Mouse (Mus musculus) heart, adult 2 months (tissue): ENCODE measurements around the gene Atxn2. TPM values are rescaled to one million over a fixed set of nuclear protein-coding genes. Genes with fewer than 3 reads are reported as not detected.

Experiments
- DNase-seq, 2 experiments: peaks; one replicate each; pipeline ENCODE4 v3.0.0; 2021
- H3K27ac ChIP-seq: fragments of 200-600 bp; 2 replicates; pipeline ENCODE4 v1.8.1; 2022
- H3K27me3 ChIP-seq: fragments of 200-500 bp; 2 replicates; pipeline ENCODE4 v1.6.1; 2012; ENCODE audit warnings: mild to moderate bottlenecking, low read length, inconsistent platforms, mixed read lengths; ENCODE audit not compliant: control insufficient read depth, insufficient read depth
- H3K36me3 ChIP-seq: fragments of 200-500 bp; 2 replicates; pipeline ENCODE4 v1.6.1; 2012; ENCODE audit warnings: low read length, inconsistent platforms; ENCODE audit not compliant: control insufficient read depth, insufficient read depth
- H3K4me1 ChIP-seq: fragments of 200-500 bp; 2 replicates; pipeline ENCODE4 v1.6.1; 2011; ENCODE audit warnings: low read length; ENCODE audit not compliant: control insufficient read depth, insufficient read depth
- H3K4me3 ChIP-seq: fragments of 200-600 bp; 2 replicates; pipeline ENCODE4 v1.8.1; 2022
- H3K79me2 ChIP-seq: fragments of 200-500 bp; replicated peaks from 2 replicates; pipeline ENCODE4 v1.6.1; 2012; ENCODE audit warnings: mild to moderate bottlenecking, inconsistent platforms, low read length, moderate library complexity, mixed read lengths; ENCODE audit not compliant: control insufficient read depth, insufficient read depth
- H3K9ac ChIP-seq: fragments of 200-500 bp; 2 replicates; pipeline ENCODE4 v1.6.1; 2012; ENCODE audit warnings: low read depth, mild to moderate bottlenecking, control low read depth, inconsistent platforms, low read length, mixed read lengths
- CTCF ChIP-seq: fragments of 200-600 bp; IDR thresholded peaks from 2 replicates; pipeline ENCODE4 v1.8.1; 2022; ENCODE audit warnings: antibody characterized with exemption, mild to moderate bottlenecking, moderate library complexity
- EP300 ChIP-seq: fragments of 200-500 bp; IDR thresholded peaks from 2 replicates; pipeline ENCODE4 v1.6.1; 2011; ENCODE audit warnings: low read depth, low read length, control low read depth; ENCODE audit not compliant: insufficient read depth
- POLR2A ChIP-seq: fragments of 200-500 bp; IDR thresholded peaks from 2 replicates; pipeline ENCODE4 v1.6.1; 2011; ENCODE audit warnings: mild to moderate bottlenecking, low read depth, low read length, control low read depth; ENCODE audit not compliant: insufficient read depth
- WGBS: fragments of 180-500 bp; shearing (Covaris S2); methylation state at CpG from one replicate; pipeline ENCODE4 v1.1.7; 2018; 5-methylcytosine and 5-hydroxymethylcytosine counted together
- intact Hi-C: fragments of 180-260 bp; cut with DNase I; formaldehyde crosslinking; loops from one replicate; pipeline ENCODE4 v1.15.1; 2025
- polyA plus RNA-seq: library from polyadenylated mRNA; depleted of rRNA; stranded (reverse); fragments of >200 nt; gene quantifications from 2 replicates; pipeline ENCODE4 v1.2.3, GENCODE M21; 2012
- total RNA-seq, 2 experiments: library from RNA; stranded (reverse); gene quantifications; 2 replicates each; pipeline ENCODE4 v1.2.3; 2021

Gene Atxn2
- total and polyA plus RNA-seq, 3 experiments = 133 to 161 (median 155) TPM

GRCm38 (mm10) chr5:121761459-121761858 lies 50.3 kb downstream of the Atxn2 start:
- H3K79me2 ChIP-seq = no peaks in the 10 kb centered on the region
- H3K9ac ChIP-seq = no peak overlapping the region
- no peak for TF ChIP-seq POLR2A
- no peak for TF ChIP-seq CTCF
- TF ChIP-seq EP300 = no peak
- no peaks in the 10 kb centered on the region for H3K27me3 ChIP-seq
- no peak for DNase-seq
- H3K36me3 ChIP-seq = peaks cover 2% of the 10 kb centered on the region; the same call in 1 of the 2 replicates
- intact Hi-C loops = no loop called here
- H3K4me3 ChIP-seq = no peak overlapping the region
- WGBS = 85% methylated on average over 7 of the region's 7 CpGs
- no peak overlapping the region for H3K27ac ChIP-seq
- peaks cover 1% of the 10 kb centered on the region; the same call in 1 of the 2 replicates for H3K4me1 ChIP-seq

DNA sequence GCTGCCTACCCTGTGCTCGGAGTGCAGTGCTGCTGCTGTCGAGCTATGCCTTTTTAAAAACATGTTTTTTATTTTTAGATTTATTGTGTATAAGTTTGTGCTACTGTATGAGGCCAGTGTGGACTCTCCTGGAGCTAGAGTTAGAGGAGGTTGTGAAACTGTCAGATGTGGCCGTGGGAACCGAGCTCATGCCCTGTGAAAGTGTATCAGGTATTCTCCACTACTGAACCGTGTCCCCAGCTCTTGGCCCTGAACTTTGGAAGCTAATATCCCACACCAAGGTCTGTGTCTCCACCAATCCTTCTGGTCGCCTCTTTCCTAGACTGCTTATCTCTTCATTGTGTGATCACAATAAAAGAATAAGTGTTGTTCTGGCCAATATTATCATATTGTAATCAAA lies 51.8 kb downstream of the Atxn2 start:
- H3K27ac ChIP-seq = no peak overlapping the region
- H3K9ac ChIP-seq = no peak overlapping the region
- intact Hi-C loops = no loop called here
- TF ChIP-seq POLR2A (no peak), EP300 (no peak)
- WGBS = 82% methylated on average over 6 of the region's 6 CpGs
- no peak overlapping the region for H3K4me3 ChIP-seq
- no peaks in the 10 kb centered on the region for H3K27me3 ChIP-seq
- peaks cover 1% of the 10 kb centered on the region; the same call in 1 of the 2 replicates for H3K4me1 ChIP-seq
- H3K36me3 ChIP-seq = peaks cover 2% of the 10 kb centered on the region; the same call in 1 of the 2 replicates
- H3K79me2 ChIP-seq = peaks cover 4% of the 10 kb centered on the region; the same call in 1 of the 2 replicates
- no peak for DNase-seq

- 80% methylated on average over 2 of the region's 2 CpGs for WGBS
- Histone ChIP-seq H3K27me3 (no peaks in the 10 kb centered on the region), H3K4me1 (peaks cover 4% of the 10 kb centered on the region), H3K9ac (no peak overlapping the region), H3K27ac (no peak overlapping the region), H3K4me3 (no peak overlapping the region), H3K36me3 (peaks cover 4% of the 10 kb centered on the region; the same call in 1 of the 2 replicates), H3K79me2 (peaks cover 4% of the 10 kb centered on the region; the same call in 1 of the 2 replicates)
- no peak for DNase-seq
- TF ChIP-seq CTCF (no peak), POLR2A (no peak), EP300 (no peak)
- intact Hi-C loops = no loop called here
These were observed 53.9 kb downstream of the Atxn2 start for GRCm38 (mm10) chr5:121765020-121765419.

DNA sequence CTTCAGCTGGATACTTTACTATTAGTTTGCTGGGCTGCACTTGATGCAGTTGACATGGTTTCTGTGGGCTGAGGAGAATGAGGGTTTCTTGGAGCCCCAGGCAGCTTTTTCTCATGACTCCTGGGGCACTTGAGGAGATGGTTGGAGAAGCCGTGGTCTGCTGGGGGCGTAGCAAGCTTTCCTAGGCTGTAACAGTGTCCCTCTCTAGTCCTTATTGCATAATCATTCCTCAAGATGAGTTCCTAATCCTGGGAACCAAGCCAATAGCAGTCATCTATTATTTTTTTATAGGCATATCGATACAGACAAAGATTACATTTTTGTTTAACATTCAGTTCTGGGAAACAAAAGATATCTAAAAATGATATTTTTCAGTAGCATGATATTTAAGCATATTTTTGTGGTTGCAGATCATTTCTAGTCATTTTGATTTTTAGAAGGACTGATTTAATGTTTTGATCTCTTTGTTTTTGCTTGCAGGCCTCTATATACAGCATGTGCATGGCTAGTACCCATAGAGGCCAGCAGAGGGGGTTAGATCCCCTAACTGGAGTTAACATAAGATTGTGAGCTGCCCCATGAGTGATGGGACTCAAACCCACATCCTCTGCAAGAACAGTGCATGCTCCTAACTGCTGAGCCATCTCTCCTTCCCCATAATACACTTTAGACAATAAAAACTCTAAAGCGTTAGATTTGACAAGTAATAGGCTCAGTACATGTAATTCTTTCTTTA lies 55.1 kb downstream of the Atxn2 start:
- intact Hi-C loops = no loop called here
- H3K9ac ChIP-seq = no peak overlapping the region

DNA sequence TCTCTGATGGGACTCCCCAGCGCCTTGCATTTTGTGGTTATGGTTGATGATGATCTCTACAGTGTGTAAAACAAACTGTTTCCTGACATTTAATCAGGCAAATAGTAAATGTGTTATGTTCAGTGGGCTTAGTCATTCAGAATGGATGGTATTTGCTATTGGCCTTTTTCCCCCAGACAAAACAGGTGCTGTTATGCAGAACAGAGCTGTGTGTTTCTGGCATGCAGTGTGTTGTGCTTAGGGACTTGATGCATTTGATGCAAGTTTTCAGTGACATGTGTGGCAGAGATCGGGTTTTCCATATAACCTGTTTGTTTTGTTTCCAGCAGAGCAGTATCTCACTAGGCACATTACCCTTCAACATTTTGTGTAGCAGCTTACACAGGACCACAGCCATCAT lies 56.4 kb downstream of the Atxn2 start:
- no peak overlapping the region for H3K27ac ChIP-seq
- 94% methylated on average over 2 of the region's 2 CpGs for WGBS
- no peak for DNase-seq
- intact Hi-C loops = no loop called here
- H3K4me3 ChIP-seq = no peak overlapping the region
- TF ChIP-seq POLR2A (no peak), CTCF (no peak), EP300 (no peak)
- no peaks in the 10 kb centered on the region for H3K27me3 ChIP-seq
- H3K9ac ChIP-seq = no peak overlapping the region
- H3K36me3 ChIP-seq = peaks cover 4% of the 10 kb centered on the region; the same call in 1 of the 2 replicates
- H3K4me1 ChIP-seq = peaks cover 4% of the 10 kb centered on the region
- H3K79me2 ChIP-seq = peaks cover 4% of the 10 kb centered on the region

More for the DNA sequence above, 55.1 kb downstream of the Atxn2 start:
- Histone ChIP-seq H3K36me3 (peaks cover 4% of the 10 kb centered on the region; the same call in 1 of the 2 replicates), H3K27ac (no peak overlapping the region), H3K4me1 (peaks cover 4% of the 10 kb centered on the region), H3K4me3 (no peak overlapping the region), H3K79me2 (peaks cover 4% of the 10 kb centered on the region; the same call in 1 of the 2 replicates), H3K27me3 (no peaks in the 10 kb centered on the region)
- DNase-seq = no peak
- TF ChIP-seq EP300 (no peak), CTCF (peak; percentile 45)
- 81% methylated on average over 4 of the region's 4 CpGs for WGBS

DNA sequence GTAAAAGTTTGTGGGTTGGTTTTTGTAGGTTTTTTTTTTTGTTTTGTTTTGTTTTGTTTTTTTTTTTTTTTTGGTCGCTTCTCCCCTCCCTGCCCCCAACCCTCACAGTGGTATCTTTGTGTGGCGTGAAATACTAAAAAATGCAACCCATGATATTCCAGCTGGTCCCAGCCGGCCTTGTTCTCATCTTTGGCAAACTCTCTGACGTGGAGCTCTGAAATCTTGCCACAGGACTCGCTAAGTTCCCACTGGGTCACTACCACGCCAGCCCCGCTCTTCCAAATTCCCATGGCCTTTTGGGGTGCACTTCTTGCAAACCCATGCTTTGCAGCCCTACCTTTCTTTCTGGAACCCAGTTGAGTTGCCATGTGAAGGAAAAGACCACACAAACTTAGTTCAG lies 58.7 kb downstream of the Atxn2 start:
- TF ChIP-seq EP300 = no peak
- no peak overlapping the region for H3K4me3 ChIP-seq
- H3K36me3 ChIP-seq = peaks cover 2% of the 10 kb centered on the region
- H3K4me1 ChIP-seq = peaks cover 4% of the 10 kb centered on the region
- peaks cover 4% of the 10 kb centered on the region for H3K79me2 ChIP-seq
- H3K27me3 ChIP-seq = no peaks in the 10 kb centered on the region
- WGBS = 71% methylated on average over 7 of the region's 7 CpGs
- intact Hi-C loops = no loop called here
- H3K9ac ChIP-seq = no peak overlapping the region
- H3K27ac ChIP-seq = no peak overlapping the region
- DNase-seq = peak; percentile 42 to 49
